Mouse (Mus musculus) urinary bladder, postnatal 14 days (tissue): Measurements from ENCODE around the gene Blvrb.
A peak's percentile ranks its signal among the peaks of the same experiment; 100 is the strongest.

Source experiments
- DNase-seq: peaks from one replicate; pipeline ENCODE4 v3.0.0; 2021; ENCODE audit warnings: low spot score

The Blvrb gene

GRCm38 (mm10) chr7:27447419-27448286 is at the start of gene Blvrb, which contains the start of gene Sptbn4:
Gene Blvrb (plus strand): TSS chr7:27447978.
Gene Sptbn4 (minus strand): TSS chr7:27447686.
- peak; percentile 99 for DNase-seq

DNA sequence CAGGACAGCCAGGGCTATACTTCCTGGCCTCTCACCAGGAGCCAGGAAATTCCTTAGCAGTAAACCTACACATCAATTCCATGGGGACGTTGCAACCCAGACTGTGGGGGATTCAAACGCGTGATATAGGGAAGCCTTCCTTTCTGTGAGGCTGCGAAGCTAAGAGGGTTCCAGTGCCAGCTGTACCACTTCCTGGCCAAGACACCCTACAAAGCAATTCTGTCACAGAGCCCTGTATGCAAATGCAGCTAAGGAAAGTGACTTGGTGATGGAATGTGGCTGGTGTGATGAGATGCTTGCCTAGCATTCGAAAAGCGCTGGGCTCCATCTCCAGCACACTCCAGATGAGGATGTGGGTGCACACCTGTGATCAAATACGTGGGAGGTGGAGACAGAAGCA is 47.2 kb upstream of the Blvrb start:
- no peak for DNase-seq

GRCm38 (mm10) chr7:27402675-27403074 is 45.1 kb upstream of the Blvrb start:
- peak; percentile 65 for DNase-seq

DNA sequence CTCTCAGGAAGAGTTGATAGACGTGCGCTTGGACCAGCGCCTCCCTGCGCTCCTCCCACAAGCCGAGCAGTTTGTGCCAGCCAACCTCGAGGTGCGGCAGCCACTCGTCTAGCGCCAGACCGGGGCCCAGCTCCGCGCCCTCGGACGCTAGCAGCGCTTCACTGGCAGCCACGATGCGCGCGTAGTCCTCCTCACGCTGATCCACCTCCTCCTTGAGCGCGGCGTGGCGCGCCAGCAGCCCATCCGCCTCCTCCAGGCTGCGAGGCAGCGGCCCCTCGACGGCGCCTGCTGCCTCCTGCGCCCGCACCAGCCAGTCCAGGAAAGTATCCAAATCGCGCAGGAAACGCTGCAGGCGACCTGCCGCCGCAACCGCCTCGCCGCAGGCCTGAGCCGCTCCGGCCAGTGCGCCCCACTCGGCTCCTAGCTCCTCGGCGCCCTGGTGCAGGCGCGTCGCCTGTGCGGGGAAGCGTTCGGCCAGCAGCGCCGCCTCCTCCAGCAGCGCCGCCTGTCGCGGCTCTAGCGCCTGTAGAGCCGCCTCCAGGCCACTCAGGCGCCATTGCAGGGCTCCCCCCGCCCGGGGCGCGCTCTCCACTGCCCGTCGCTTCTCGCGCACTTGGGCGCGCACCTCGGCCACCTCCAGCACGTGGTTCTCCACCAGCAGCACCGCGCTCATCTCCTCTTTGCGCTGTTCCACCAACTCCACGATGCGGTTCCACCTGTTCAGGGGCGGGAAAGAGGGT is 43.4 kb upstream of the Blvrb start:
- no peak for DNase-seq

DNA sequence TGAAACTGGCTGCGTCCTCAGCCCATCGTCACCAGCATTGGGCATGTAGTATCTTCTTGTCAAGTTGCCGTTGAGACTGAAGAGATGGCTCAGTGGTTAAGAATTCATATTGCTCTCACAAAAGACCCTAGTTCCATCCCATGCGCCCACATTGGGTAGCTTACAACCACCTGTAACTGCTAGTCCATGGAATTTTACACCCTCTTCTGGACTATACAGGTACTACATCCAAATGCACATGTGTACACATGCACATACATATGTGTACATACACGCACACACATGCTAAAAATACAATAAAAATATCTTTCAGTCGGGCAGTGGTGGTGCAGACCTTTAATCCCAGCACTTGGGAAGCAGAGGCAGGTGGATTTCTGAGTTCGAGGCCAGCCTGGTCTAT is 41.3 kb upstream of the Blvrb start:
- no peak for DNase-seq

DNA sequence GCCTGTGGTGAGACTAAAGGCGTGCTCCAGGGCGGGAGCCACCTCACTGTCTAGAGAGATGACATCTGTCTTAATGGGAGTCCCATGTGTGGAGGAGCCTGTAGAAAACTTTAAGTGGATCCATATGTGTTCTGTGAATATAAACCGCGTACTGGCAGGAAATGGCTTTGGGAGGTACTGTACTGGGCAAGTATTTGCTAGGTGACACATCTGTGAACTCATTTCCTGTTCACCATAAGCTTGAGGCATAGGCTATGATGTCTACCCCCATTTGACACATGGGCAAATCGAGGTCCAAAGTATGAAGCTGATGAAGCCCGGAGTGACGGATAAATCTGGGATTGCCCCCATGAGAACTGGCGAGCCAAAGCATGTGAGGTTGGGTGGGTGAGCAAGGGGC is 40.0 kb upstream of the Blvrb start:
- no peak for DNase-seq

GRCm38 (mm10) chr7:27408379-27409176 is 39.2 kb upstream of the Blvrb start:
- DNase-seq = peak; percentile 75

DNA sequence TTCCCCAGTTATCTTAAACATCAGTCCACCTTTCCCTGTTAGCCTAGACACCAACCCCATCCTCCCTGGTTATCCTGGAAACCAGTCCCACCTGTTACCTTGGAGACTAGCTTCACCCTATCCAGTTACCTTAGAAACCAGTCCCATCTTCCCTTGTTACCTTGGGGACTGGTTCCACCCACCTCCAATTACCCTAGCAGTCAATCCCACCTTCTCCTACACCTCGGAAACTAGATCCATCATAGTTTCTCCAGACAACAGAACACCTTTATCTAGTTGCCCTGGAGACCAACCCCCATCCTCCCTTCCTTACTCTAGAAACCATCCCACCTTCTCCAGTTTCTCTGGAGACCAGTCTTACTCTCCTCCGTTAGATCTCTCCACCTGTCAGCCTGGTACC is 30.6 kb upstream of the Blvrb start:
- DNase-seq = no peak

DNA sequence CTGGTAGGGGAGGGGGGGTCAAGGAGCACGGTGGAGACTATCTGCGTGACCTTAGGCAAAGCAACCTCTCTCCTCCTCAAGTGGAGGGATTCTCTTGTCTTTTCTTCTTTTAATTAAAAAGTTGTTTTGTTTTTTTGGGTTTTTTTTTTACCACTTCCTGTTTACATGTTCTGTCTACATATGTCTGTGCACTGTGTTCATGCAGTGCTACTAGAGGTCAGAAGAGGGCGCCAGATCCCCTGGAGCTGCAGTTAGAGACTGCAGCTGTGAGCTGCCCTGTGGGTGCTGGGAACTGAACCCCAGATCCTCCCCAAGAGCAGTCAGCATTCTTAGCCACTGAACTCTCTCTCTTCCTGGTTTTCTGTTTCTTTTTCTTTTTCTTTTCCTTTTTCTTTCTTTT is 28.7 kb upstream of the Blvrb start:
- DNase-seq = no peak

DNA sequence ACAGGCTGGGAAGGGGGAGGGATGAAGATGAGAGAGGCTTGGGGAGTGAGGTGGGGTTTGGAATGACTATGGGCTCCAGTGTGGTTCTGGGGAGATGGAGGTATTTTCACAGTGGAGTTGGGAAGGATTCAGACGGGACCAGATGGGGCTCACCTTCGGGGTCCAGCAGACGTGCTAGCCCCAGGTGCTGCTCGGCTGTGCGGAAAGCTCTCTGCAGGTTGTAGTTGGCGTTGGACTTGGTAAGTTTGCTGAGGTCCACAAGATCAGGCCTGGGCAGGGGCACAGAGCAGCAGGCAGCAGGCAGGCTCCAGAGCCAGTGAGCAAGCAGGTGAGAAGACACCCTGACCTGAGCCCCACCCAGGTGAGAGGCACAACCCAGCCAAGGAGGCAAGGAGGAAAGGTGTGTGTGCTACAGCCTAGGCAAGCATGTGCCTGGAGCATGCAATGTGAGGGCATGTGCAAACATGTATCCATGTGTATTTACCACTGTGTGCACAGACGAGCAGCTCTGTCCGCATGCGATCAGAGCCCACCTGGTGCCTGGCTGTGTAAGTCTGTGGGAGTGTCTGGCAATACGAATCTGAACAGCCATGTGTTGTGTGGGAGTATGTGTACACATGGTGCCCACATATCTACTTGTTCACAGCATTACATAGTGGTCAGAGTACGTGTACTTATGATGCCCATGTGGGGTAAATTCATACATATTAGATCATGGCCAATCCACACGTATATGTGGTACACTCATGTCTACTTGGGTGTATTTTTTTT is 24.0 kb upstream of the Blvrb start:
- no peak for DNase-seq

DNA sequence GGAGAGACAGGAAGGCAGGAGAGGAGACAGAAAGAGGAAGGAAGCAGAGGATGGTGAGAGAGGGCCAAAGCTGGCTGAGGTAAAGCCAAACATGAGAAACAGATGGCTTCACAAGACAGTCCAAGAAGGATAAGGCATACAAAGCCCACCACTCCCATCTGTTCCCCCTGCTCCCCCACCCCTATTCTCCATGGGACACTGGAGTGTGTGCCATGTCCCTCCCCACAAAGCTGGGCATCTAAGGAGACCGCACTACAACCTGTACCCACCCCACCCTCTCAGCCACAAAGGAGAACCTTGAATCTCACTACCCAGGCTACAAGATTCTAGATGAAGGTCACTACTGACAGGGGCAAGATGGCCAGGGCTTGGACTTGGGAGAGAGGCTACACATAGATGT is 20.4 kb upstream of the Blvrb start:
- no peak for DNase-seq

DNA sequence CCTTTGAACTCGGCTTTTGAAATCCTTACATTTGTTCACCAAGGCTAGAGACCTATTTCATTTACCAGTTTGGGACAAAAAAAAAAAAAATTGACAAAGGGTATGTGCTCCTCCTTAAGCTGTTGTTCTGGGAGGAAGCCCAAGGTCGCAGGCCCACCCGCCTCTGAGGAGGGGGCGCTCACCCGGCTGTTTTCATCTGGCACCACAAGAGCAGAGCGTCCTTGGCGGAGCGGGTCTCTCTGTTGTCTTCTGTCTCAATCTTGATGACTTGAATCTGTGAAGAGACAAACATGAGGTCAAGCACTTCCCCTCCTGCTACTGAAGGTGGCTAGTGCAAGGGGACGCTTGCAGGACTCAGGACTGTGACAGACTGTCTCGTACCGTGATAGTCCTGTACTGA is 19.8 kb upstream of the Blvrb start:
- no peak for DNase-seq

- no peak for DNase-seq
Measured at GRCm38 (mm10) chr7:27429135-27429534, 18.6 kb upstream of the Blvrb start.

DNA sequence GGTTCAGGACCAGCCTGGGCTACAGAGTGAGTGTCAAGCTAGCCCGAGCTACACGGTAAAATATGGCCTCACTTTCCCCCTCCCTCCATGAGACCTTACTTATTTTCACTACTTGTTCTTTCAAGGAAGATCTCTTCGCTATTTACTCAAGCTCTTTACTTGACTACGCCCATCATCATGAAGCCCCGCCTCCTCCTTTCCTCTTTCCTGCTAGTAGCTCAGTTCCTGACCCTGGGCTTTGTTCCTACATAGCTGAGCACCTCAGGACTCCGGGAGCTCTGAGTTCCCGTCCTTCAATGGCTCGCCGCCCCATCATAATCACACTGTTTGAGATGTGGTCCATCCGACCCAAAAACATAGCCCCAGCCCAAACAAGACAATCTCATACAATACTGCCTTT is 14.4 kb upstream of the Blvrb start:
- no peak for DNase-seq

DNA sequence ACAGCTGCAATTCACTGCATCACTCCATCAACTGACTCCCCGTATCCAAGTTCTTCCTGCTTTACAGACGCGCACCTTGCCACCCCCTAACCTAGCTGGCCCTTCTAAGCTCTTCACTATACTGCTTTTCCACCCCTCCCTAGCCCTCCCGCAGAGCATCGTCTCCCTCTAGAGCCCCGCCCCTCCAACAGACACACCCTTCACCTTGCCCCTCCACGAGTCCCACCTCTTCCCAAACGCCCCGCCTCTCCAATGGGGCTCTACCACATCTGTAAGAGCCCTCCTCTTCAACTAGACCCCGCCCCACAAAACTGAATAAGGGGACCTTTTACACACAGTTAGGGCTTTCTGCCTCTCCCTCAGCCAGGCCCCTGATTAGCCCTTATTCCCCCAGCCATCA is 14.0 kb upstream of the Blvrb start:
- DNase-seq = no peak

GRCm38 (mm10) chr7:27437544-27437943 is 10.2 kb upstream of the Blvrb start:
- no peak for DNase-seq

GRCm38 (mm10) chr7:27440014-27440413 is 7.8 kb upstream of the Blvrb start:
- no peak for DNase-seq

DNA sequence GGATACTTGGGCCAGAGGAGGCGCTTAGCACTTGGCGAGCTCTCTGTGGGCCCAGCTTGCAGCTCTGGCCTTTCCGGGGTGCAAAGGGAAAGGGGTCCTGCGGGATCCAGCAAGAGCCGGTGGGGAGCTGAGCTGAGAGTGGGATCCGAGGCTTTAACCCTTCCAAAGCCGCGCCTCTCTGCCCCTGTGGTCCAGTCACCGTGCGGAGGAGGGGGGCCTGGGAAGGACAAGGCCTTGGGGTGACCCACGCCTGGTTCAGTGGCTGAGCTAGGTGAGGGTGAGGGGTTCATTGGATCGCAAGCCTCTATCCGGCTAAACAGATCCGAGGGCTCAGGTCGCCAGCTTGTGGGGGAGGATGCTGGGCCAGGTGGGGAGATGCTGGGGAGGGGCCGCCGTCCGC is 1.7 kb upstream of the Blvrb start:
- no peak for DNase-seq

DNA sequence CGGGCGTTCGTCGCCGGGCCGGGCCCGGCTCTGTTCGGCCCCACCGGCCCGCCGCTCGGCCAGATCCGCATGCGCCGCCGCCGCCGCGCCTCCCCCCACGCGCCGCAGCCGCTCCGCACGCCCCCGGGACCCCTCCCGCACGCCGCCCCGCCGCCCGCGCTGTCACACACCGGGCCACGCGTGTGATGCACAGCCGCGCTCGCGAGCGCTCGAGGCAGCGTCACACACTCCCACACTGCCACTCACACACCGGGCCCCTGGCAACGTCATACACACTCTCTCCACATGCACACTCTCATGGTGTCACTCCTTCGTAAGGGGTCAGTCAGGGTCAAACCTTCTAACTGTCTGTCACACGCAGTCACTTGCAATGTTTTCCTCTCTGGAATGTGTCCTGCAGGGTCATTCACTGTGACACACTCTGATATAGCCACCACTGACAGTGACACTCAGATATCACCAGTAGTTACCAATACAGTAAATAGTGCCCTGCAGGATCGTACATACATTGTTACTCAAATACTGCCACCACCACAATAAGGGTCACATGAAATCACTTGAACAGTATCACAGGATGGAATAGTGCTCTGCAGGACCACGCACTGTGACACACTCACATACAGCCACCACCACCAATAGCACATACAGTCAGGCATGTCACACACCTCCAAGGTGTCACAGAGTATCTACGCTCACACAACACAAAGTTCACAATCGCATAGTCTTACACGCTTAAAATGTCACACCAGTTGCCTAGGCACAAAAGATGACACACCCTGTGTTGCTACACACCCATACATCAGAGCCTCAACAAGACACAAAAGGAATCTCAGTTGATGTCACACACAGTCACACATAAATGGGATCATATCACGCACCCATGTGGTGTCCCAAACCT is 1.0 kb upstream of the Blvrb start:
- DNase-seq = no peak

DNA sequence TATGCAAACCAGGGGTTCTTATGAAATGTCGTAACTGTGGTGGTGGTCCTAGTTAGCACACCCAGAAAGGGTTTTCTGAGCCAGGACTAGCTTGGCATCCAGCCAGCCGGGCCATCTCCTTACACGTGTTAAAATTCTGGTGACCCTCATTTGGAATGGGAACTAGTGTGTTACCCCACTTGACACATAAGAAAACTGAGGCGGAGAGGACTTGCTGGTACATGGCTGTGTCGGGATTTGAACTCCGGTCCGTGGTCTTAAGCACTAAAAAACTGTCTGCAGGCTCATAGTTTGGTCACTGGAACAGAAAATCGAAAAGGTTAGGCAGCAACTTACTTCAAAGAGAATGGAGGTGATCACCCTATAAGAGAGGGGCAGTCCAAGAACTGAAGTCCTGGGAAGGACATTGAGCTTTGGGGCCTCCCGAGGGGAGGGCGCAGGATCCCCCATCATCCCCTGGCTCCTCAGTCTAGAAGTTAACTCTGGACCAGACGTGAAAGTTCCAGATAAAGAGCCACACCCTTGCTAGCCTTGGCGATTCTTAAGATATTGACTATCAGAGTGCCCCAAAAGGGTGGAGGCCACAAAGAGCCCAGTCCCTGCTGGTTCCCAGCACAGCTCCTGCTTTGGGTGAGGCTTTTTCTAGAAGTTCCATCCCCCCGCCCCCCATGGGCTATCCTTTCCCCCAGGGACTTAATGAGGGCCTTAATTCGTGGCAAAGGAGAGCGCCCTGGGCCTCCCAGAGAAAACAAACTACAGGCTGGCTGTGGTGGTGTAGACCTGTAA is 836 bp downstream of the Blvrb start:
- no peak for DNase-seq
